Mouse (Mus musculus) lung, postnatal 0 days (tissue): ENCODE measurements around the gene Atg2a. TPM values are rescaled to one million over a fixed set of nuclear protein-coding genes. Genes with fewer than 3 reads are reported as not detected.

Experiments used
- ATAC-seq: fragments of 200-750 bp; cut with Nextera tagmentation; 2 replicates; pipeline ENCODE4 v1.8.0; 2017; ENCODE audit warnings: moderate library complexity
- DNase-seq: peaks from one replicate; pipeline ENCODE4 v3.0.0-alpha.2; 2016; ENCODE audit warnings: low spot score
- H3K27ac ChIP-seq: fragments of 300-500 bp; sonication (generic); 2 replicates; pipeline ENCODE4 v1.5.1; 2014; ENCODE audit warnings: antibody characterized with exemption, mild to moderate bottlenecking, low read length, mixed read lengths
- H3K27me3 ChIP-seq: fragments of 300-500 bp; sonication (generic); replicated peaks from 2 replicates; pipeline ENCODE4 v1.6.1; 2014; ENCODE audit warnings: low read length, mixed read lengths; ENCODE audit not compliant: insufficient read depth
- H3K36me3 ChIP-seq: fragments of 300-500 bp; sonication (generic); 2 replicates; pipeline ENCODE4 v1.6.1; 2014; ENCODE audit warnings: low read length, mixed read lengths; ENCODE audit not compliant: insufficient read depth
- H3K4me1 ChIP-seq: fragments of 300-500 bp; sonication (generic); 2 replicates; pipeline ENCODE4 v1.6.1; 2014; ENCODE audit warnings: antibody characterized with exemption, low read depth, low read length, mixed read lengths; ENCODE audit not compliant: insufficient read depth
- H3K4me2 ChIP-seq: fragments of 300-500 bp; sonication (generic); replicated peaks from 2 replicates; pipeline ENCODE4 v1.6.1; 2014; ENCODE audit warnings: low read depth, mild to moderate bottlenecking, low read length, moderate library complexity, mixed read lengths
- H3K4me3 ChIP-seq: fragments of 300-500 bp; sonication (generic); 2 replicates; pipeline ENCODE4 v1.5.1; 2014; ENCODE audit warnings: low read depth, low read length
- H3K9ac ChIP-seq: fragments of 300-500 bp; sonication (generic); replicated peaks from 2 replicates; pipeline ENCODE4 v1.6.1; 2014; ENCODE audit warnings: low read depth, mild to moderate bottlenecking
- H3K9me3 ChIP-seq: fragments of 300-500 bp; sonication (generic); 2 replicates; pipeline ENCODE4 v1.6.1; 2016; ENCODE audit warnings: low read length, mixed read lengths
- CTCF ChIP-seq: IDR thresholded peaks from 2 replicates; pipeline ENCODE4 v1.5.1; 2016; ENCODE audit warnings: antibody characterized with exemption, mild to moderate bottlenecking
- EP300 ChIP-seq: IDR thresholded peaks from 2 replicates; pipeline ENCODE4 v1.6.1; 2016; ENCODE audit warnings: antibody characterized with exemption, mild to moderate bottlenecking, control low read depth
- WGBS: fragments of 180-500 bp; shearing (Covaris S2); extraction: QIAGEN DNeasy Blood & Tissue Kit; methylation state at CpG from one replicate; pipeline ENCODE4 v1.1.7; 2014; 5-methylcytosine and 5-hydroxymethylcytosine counted together
- polyA plus RNA-seq: library from polyadenylated mRNA; unstranded; fragments of >200 nt; fragmentation: Nextera tagmentation; extraction: Ambion mirVana; gene quantifications from 2 replicates; pipeline ENCODE4 v1.2.1, GENCODE M21; 2015

Gene Atg2a
- polyA plus RNA-seq, 1 experiment from 2014 or later, result 5.9 TPM

DNA sequence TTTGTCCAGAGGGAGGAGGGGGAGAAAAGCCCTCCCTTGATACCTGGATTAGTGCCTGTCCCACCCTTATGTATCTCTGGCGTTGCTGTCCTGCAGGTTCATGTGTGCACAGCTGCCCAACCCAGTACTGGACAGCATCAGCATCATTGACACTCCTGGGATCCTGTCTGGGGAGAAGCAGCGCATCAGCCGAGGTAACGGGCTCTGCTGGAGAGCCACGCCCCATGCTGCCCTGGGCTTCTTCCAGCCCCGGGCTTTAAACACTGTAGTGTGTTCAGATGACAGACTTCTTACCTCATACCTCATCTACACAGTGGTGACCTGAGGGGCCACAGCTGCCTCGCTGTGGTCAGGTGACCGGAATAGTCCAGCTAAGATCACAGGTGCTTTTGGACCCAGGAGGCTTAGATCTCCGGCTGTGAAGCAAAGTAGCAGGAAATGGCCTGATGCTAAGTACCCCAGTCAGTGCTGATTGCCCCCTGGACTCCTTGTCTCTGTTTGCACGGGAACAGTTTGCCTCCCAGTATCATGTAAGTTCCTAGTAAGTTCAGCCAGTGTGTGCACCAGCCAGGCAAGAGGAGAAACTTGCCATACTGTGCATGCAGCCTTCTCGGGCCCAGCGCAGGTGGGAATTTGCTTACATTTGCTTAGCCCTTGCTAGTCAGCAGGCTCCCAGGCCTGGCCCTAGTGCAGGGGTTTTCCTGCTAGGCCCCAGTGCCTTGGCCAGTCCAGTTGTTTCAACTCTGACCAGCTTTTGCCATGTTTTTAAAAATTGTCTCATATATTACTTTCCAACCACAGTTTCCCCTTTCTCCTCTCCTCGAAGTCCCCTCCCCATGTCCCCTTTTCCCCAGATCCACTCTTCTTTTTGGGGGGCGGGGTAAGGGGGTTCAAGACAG lies 39.9 kb downstream of the Atg2a start:
- no peak overlapping the region for H3K4me2 ChIP-seq
- WGBS, result 77% methylated on average over 14 of the region's 14 CpGs
- H3K9me3 ChIP-seq, result no peaks in the 10 kb centered on the region
- H3K36me3 ChIP-seq, result peaks cover 28% of the 10 kb centered on the region; the same call in 1 of the 2 replicates
- no peak overlapping the region for H3K27ac ChIP-seq
- DNase-seq, result no peak
- no peak for ATAC-seq
- TF ChIP-seq EP300 (no peak), CTCF (no peak)
- no peak overlapping the region for H3K4me3 ChIP-seq
- peaks cover 31% of the 10 kb centered on the region for H3K4me1 ChIP-seq
- no peaks in the 10 kb centered on the region for H3K27me3 ChIP-seq
- no peak overlapping the region for H3K9ac ChIP-seq

- no peak for TF ChIP-seq CTCF
- TF ChIP-seq EP300, result no peak
- H3K36me3 ChIP-seq, result peaks cover 31% of the 10 kb centered on the region; the same call in 1 of the 2 replicates
- DNase-seq (no peak), ATAC-seq (no peak)
- H3K4me2 ChIP-seq, result no peak overlapping the region
- H3K27ac ChIP-seq, result no peak overlapping the region
- peaks cover 31% of the 10 kb centered on the region for H3K4me1 ChIP-seq
- H3K9ac ChIP-seq, result no peak overlapping the region
- 78% methylated on average over 5 of the region's 5 CpGs for WGBS
- H3K27me3 ChIP-seq, result no peaks in the 10 kb centered on the region
- H3K4me3 ChIP-seq, result no peak overlapping the region
- H3K9me3 ChIP-seq, result no peaks in the 10 kb centered on the region
Observed at GRCm38 (mm10) chr19:6283001-6283400, 41.5 kb downstream of the Atg2a start.

DNA sequence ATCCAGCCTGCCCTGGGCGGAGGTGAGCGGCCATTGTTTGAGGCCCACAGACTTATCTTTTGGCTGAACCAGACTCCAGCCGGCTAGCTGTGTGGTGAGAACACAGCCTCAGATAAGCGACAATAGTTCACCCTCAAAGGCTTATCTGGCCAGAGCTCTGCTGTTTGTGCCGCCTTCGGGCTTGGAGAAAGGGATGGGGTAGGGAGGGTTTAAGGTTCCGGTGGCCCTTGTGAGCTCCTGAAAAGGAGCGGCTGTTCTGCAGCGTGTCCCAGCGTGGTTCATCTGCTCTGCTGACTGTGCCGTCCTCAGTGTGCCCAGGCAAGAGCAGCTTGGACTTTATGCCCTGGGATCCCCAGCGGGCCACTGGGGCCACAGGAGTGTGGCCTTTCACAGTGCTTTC lies 43.0 kb downstream of the Atg2a start:
- ATAC-seq (no peak), DNase-seq (no peak)
- Histone ChIP-seq H3K36me3 (peaks cover 31% of the 10 kb centered on the region; the same call in 1 of the 2 replicates), H3K9me3 (no peaks in the 10 kb centered on the region), H3K27ac (no peak overlapping the region), H3K27me3 (no peaks in the 10 kb centered on the region), H3K4me3 (no peak overlapping the region), H3K4me1 (peaks cover 20% of the 10 kb centered on the region), H3K9ac (no peak overlapping the region), H3K4me2 (0 out of 2 replicates have a peak overlapping the region, but pooled peaks have one; percentile 17)
- 71% methylated on average over 12 of the region's 12 CpGs for WGBS
- TF ChIP-seq EP300, result no peak
- no peak for TF ChIP-seq CTCF

DNA sequence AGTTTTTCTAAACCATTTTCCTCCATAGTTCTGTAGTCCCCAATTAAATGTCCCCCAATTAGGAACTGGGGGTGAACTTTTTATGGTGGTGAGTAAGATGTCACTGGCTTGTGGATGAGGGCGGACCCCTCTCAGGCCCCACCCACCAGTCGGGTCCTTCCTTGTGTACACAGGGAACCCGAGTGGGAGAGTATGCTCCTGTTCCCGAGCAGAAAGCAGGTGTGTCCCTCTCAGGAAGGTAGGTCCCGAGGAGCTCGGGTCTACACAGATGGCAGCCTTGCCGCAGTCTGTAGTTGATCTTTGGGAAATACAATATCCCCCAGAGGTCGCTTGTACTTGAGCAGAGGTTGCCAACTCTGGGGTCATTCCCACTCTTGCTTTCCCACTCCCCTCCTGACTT lies 43.8 kb downstream of the Atg2a start:
- Histone ChIP-seq H3K4me2 (no peak overlapping the region), H3K27ac (peak overlapping the region; percentile 38; the same call in 1 of the 2 replicates), H3K4me1 (peaks cover 12% of the 10 kb centered on the region), H3K4me3 (no peak overlapping the region), H3K36me3 (peaks cover 31% of the 10 kb centered on the region; the same call in 1 of the 2 replicates), H3K27me3 (no peaks in the 10 kb centered on the region), H3K9me3 (no peaks in the 10 kb centered on the region), H3K9ac (no peak overlapping the region)
- ATAC-seq (0 out of 2 replicates have a peak, but pooled peaks have one; percentile 31), DNase-seq (no peak)
- no peak for TF ChIP-seq EP300
- no peak for TF ChIP-seq CTCF
- 50% methylated on average over 8 of the region's 8 CpGs for WGBS

DNA sequence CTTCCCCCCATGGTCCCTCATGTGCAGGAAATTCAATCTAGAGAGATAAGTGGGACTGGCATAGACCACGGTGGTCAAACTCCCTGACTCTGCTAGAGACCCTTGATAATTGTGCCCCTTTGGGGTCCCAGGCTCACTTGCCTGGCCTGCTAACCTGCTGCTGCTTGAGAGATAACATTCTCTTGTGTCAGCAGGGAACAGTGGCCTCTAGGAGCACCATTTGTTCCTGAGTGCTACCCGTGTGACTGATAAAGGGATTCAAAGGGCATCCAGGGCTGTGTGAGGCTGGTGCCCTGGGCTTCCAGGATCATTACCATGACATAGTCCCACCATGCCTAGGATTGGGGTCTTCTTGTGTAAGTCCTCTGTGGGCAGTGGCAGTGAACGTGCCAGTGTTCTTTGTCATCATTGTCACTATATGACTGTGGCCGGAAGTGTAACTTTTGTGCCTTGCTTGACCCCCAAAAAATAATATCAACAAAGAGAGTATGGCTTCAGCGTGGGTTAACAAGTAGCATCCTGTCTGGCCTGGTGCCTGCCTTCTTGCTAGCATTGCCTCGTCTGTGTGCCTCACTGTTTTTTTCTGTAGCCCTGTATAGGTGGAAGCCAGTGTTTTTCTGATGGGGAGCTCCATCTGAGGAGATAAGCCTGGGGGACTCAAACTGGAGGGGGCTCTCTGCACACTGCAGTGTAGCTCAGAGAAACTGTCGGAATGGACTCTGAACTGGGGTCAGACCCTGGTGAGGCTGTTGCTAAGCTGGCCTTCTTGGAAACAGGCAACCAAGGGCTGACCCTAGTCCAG lies 44.4 kb downstream of the Atg2a start:
- no peak overlapping the region for H3K9ac ChIP-seq
- H3K4me1 ChIP-seq, result peaks cover 12% of the 10 kb centered on the region
- no peaks in the 10 kb centered on the region for H3K9me3 ChIP-seq
- no peak overlapping the region for H3K4me3 ChIP-seq
- H3K4me2 ChIP-seq, result no peak overlapping the region
- peaks cover 25% of the 10 kb centered on the region; the same call in 1 of the 2 replicates for H3K36me3 ChIP-seq
- WGBS, result 41% methylated on average over 7 of the region's 7 CpGs
- no peaks in the 10 kb centered on the region for H3K27me3 ChIP-seq
- TF ChIP-seq EP300 (peak; percentile 50; the same call in 1 of the 2 replicates), CTCF (no peak)
- ATAC-seq, result peak; percentile 33; the same call in 1 of the 2 replicates
- peak; percentile 46 for DNase-seq
- H3K27ac ChIP-seq, result peak overlapping the region; percentile 38
